In the genomic region with DNA sequence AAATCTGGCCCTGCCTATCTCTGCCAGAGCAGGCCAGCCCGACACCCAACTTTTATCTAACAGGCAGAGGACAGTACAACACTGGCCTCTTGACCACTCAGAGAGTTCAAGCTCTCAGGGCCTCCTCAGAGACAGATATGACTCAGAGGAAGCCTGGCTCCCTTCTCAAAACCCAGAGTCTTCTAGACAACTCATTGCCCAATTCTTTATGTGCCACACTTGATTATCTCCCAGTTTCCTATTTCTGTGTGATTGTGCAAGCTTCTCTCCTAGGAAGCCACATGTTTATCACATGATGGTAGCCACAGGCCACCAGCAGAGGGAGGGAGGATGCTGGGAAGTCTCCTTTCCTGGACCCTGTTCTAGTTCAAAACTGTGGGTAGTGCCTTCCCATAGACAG, we compare ENCODE assay signal across 10 mouse cellular contexts. TPM values are rescaled to one million over a fixed set of nuclear protein-coding genes. Genes with fewer than 3 reads are reported as not detected.
DNase-seq lines count a peak whose midpoint lies in the region; ATAC-seq and TF ChIP-seq lines count a peak whose summit lies in the region.
"Had no signal": no experiment of that assay in that cellular context is flagged by ENCODE, and none has a peak within 500 bp of the region (broad histone marks: within the 10 kb centered on the region; RNA-seq: fewer than 3 reads in every experiment).

No protein-coding gene starts in this region.

- H3K27me3 ChIP-seq in lung, postnatal 0 days (replicated peaks; ENCODE audit: insufficient read depth, low read length), result no peaks in the 10 kb centered on the region
- no peaks in the 10 kb centered on the region for H3K27me3 ChIP-seq in limb, embryonic 10.5 days (ENCODE audit: low read depth, poor library complexity, severe bottlenecking)
- H3K27me3 ChIP-seq in small intestine, adult 2 months (ENCODE audit: control insufficient read depth, insufficient read depth, low read length), result no peaks in the 10 kb centered on the region

- no peak for TF ChIP-seq POLR2A in bone marrow macrophage, adult 2 months (IDR thresholded peaks at IDR 0.05; ENCODE audit: borderline replicate concordance, low read depth, low read length)
- TF ChIP-seq POLR2A in small intestine, adult 2 months (IDR thresholded peaks at IDR 0.05; ENCODE audit: low read depth, low read length), result no peak

- DNase-seq in lung, postnatal 0 days (ENCODE audit: low spot score), result peak; percentile 61
- no peak for DNase-seq in lung, postnatal 14 days
- no peak for DNase-seq in limb, embryonic 10.5 days (ENCODE audit: low spot score)
- no peak for DNase-seq in B cell, adult 2 months
- no peak for DNase-seq in T-cell, adult 2 months (ENCODE audit: low spot score)

- no peaks in the 10 kb centered on the region for H3K9me3 ChIP-seq in lung, postnatal 0 days (ENCODE audit: low read length)
- H3K9me3 ChIP-seq in limb, embryonic 10.5 days (replicated peaks), result no peaks in the 10 kb centered on the region
- H3K9me3 ChIP-seq: hindbrain, embryonic 10.5 days had no signal

- H3K4me3 ChIP-seq in lung, postnatal 0 days (ENCODE audit: low read depth, low read length), result no peak overlapping the region
- peak overlapping the region; percentile 26; the same call in 1 of the 2 replicates for H3K4me3 ChIP-seq in bone marrow macrophage, adult 2 months (ENCODE audit: insufficient read depth, low read length)
- no peak overlapping the region for H3K4me3 ChIP-seq in limb, embryonic 10.5 days
- H3K4me3 ChIP-seq in small intestine, adult 2 months (ENCODE audit: low read depth, low read length), result no peak overlapping the region
- H3K4me3 ChIP-seq: erythroblast, embryonic 14.5 days; hindbrain, embryonic 10.5 days; left cerebral cortex, adult 2 months had no signal

- no peak overlapping the region for H3K4me2 ChIP-seq in lung, postnatal 0 days (replicated peaks; ENCODE audit: low read depth, low read length)

- TF ChIP-seq CTCF in lung, postnatal 0 days (IDR thresholded peaks at IDR 0.05), result peak; percentile 14; the same call in 1 of the 2 replicates
- no peak for TF ChIP-seq CTCF in bone marrow macrophage, adult 2 months (IDR thresholded peaks at IDR 0.05; ENCODE audit: low read depth, low read length)
- no peak for TF ChIP-seq CTCF in small intestine, adult 2 months (IDR thresholded peaks at IDR 0.05; ENCODE audit: extremely low read depth, insufficient read length, insufficient replicate concordance, low read depth, low read length)

- TF ChIP-seq EP300 in lung, postnatal 0 days (IDR thresholded peaks at IDR 0.05), result 0 out of 2 replicates have a peak, but pooled peaks have one; percentile 45

- no peak overlapping the region for H3K27ac ChIP-seq in lung, postnatal 0 days (ENCODE audit: low read length)
- peak overlapping the region; percentile 100 for H3K27ac ChIP-seq in bone marrow macrophage, adult 2 months (ENCODE audit: insufficient read depth, low read depth, low read length)
- peak overlapping the region; percentile 10; the same call in 1 of the 2 replicates for H3K27ac ChIP-seq in limb, embryonic 10.5 days
- H3K27ac ChIP-seq in small intestine, adult 2 months (ENCODE audit: insufficient read depth, low read depth, low read length), result peak overlapping the region; percentile 74
- H3K27ac ChIP-seq: hindbrain, embryonic 10.5 days; left cerebral cortex, adult 2 months had no signal

- H3K4me1 ChIP-seq in lung, postnatal 0 days (ENCODE audit: insufficient read depth, low read depth, low read length), result no peaks in the 10 kb centered on the region; the same call in 1 of the 2 replicates
- H3K4me1 ChIP-seq in bone marrow macrophage, adult 2 months (ENCODE audit: control insufficient read depth, insufficient read depth, low read length), result peaks cover 62% of the 10 kb centered on the region
- H3K4me1 ChIP-seq in limb, embryonic 10.5 days, result peaks cover 12% of the 10 kb centered on the region
- H3K4me1 ChIP-seq in small intestine, adult 2 months (ENCODE audit: control insufficient read depth, insufficient read depth, insufficient read length, low read length), result peaks cover 7% of the 10 kb centered on the region; the same call in 1 of the 2 replicates
- H3K4me1 ChIP-seq: hindbrain, embryonic 10.5 days had no signal

- no peak overlapping the region for H3K9ac ChIP-seq in lung, postnatal 0 days (replicated peaks; ENCODE audit: low read depth)

- WGBS in lung, postnatal 0 days, result 73% methylated on average over 1 of the region's 1 CpGs
- WGBS in limb, embryonic 10.5 days, result 92% methylated on average over 1 of the region's 1 CpGs
- 82% methylated on average over 1 of the region's 1 CpGs for WGBS in small intestine, adult 2 months

- no peaks in the 10 kb centered on the region for H3K36me3 ChIP-seq in lung, postnatal 0 days (ENCODE audit: insufficient read depth, low read length)
- H3K36me3 ChIP-seq in limb, embryonic 10.5 days, result no peaks in the 10 kb centered on the region
- H3K36me3 ChIP-seq in small intestine, adult 2 months (ENCODE audit: control insufficient read depth, insufficient read depth, low read length), result no peaks in the 10 kb centered on the region
- H3K36me3 ChIP-seq: hindbrain, embryonic 10.5 days had no signal

- ATAC-seq in lung, postnatal 0 days, result peak; percentile 42

RNA-seq across cellular contexts. Expression of gene Abr, which starts 34.8 kb away (rescaled TPM):
- 16.6 and 17.2 TPM in 2 replicates for polyA plus RNA-seq in lung, postnatal 0 days (2015; fragmentation: Nextera tagmentation; extraction: Ambion mirVana)
- 145 and 158 TPM in 2 replicates for polyA plus RNA-seq in bone marrow macrophage, adult 2 months (2012; ENCODE audit: insufficient read depth, insufficient read length, missing spikeins)
- polyA plus RNA-seq in limb, embryonic 10.5 days (2016; fragmentation: Nextera tagmentation; extraction: Ambion mirVana), result 44.7 and 53.7 TPM in 2 replicates
- polyA plus RNA-seq in small intestine, adult 2 months (2012; rRNA removed), result 74.2 and 161 TPM in 2 replicates
